Mouse (Mus musculus): ENCODE results near the gene Parvb. TPM values are rescaled to one million over a fixed set of nuclear protein-coding genes. Genes with fewer than 3 reads are reported as not detected.

Gene Parvb
- polyA plus RNA-seq, 1 experiment from 2014 or later: 5.1 TPM

GRCm38 (mm10) chr15:84311295-84312085 is 79.6 kb downstream of the Parvb start:
- no peaks in the 10 kb centered on the region for H3K36me3 ChIP-seq (ENCODE audit: control insufficient read depth, insufficient read depth, low read length)
- no peak overlapping the region for H3K27ac ChIP-seq (ENCODE audit: low read depth)
- no peak overlapping the region for H3K4me2 ChIP-seq (ENCODE audit: low read length)
- peaks cover 19% of the 10 kb centered on the region for H3K4me1 ChIP-seq (replicated peaks; ENCODE audit: control insufficient read depth, insufficient read depth, low read length)
- H3K27me3 ChIP-seq (replicated peaks; ENCODE audit: control insufficient read depth, insufficient read depth, low read length): no peaks in the 10 kb centered on the region
- H3K9me3 ChIP-seq (ENCODE audit: control insufficient read depth, low read length): no peaks in the 10 kb centered on the region
- no peak for ATAC-seq (replicated peaks; ENCODE audit: low FRiP score, low TSS enrichment, low read depth)
- WGBS: 67% methylated on average over 9 of the region's 9 CpGs
- H3K9ac ChIP-seq (ENCODE audit: low read length): no peak overlapping the region
- no peak for DNase-seq (ENCODE audit: low spot score)
- no peak overlapping the region for H3K4me3 ChIP-seq (ENCODE audit: low read depth, low read length)

GRCm38 (mm10) chr15:84312878-84313565 is 81.2 kb downstream of the Parvb start:
- no peak for DNase-seq (ENCODE audit: low spot score)
- H3K9ac ChIP-seq (ENCODE audit: low read length): no peak overlapping the region
- H3K4me2 ChIP-seq (ENCODE audit: low read length): no peak overlapping the region
- peaks cover 19% of the 10 kb centered on the region for H3K4me1 ChIP-seq (replicated peaks; ENCODE audit: control insufficient read depth, insufficient read depth, low read length)
- 58% methylated on average over 9 of the region's 10 CpGs for WGBS
- no peak overlapping the region for H3K4me3 ChIP-seq (ENCODE audit: low read depth, low read length)
- no peaks in the 10 kb centered on the region for H3K27me3 ChIP-seq (replicated peaks; ENCODE audit: control insufficient read depth, insufficient read depth, low read length)
- ATAC-seq (replicated peaks; ENCODE audit: low FRiP score, low TSS enrichment, low read depth): 0 out of 2 replicates have a peak, but pooled peaks have one; percentile 48
- no peaks in the 10 kb centered on the region for H3K9me3 ChIP-seq (ENCODE audit: control insufficient read depth, low read length)
- no peak overlapping the region for H3K27ac ChIP-seq (ENCODE audit: low read depth)
- no peaks in the 10 kb centered on the region for H3K36me3 ChIP-seq (ENCODE audit: control insufficient read depth, insufficient read depth, low read length)

- Histone ChIP-seq H3K9ac (ENCODE audit: low read length) (no peak overlapping the region), H3K4me1 (replicated peaks; ENCODE audit: control insufficient read depth, insufficient read depth, low read length) (peaks cover 19% of the 10 kb centered on the region), H3K4me3 (ENCODE audit: low read depth, low read length) (no peak overlapping the region), H3K9me3 (ENCODE audit: control insufficient read depth, low read length) (no peaks in the 10 kb centered on the region), H3K27ac (ENCODE audit: low read depth) (no peak overlapping the region), H3K36me3 (ENCODE audit: control insufficient read depth, insufficient read depth, low read length) (no peaks in the 10 kb centered on the region), H3K27me3 (replicated peaks; ENCODE audit: control insufficient read depth, insufficient read depth, low read length) (no peaks in the 10 kb centered on the region), H3K4me2 (ENCODE audit: low read length) (no peak overlapping the region)
- DNase-seq (ENCODE audit: low spot score): no peak
- WGBS: 20% methylated on average over 9 of the region's 9 CpGs
- 0 out of 2 replicates have a peak, but pooled peaks have one; percentile 24 for ATAC-seq (replicated peaks; ENCODE audit: low FRiP score, low TSS enrichment, low read depth)
Measured at GRCm38 (mm10) chr15:84313566-84313878, 81.7 kb downstream of the Parvb start.

GRCm38 (mm10) chr15:84314420-84315080 is 82.7 kb downstream of the Parvb start:
- no peak overlapping the region for H3K9ac ChIP-seq (ENCODE audit: low read length)
- ATAC-seq (replicated peaks; ENCODE audit: low FRiP score, low TSS enrichment, low read depth) (no peak), DNase-seq (ENCODE audit: low spot score) (no peak)
- H3K27ac ChIP-seq (ENCODE audit: low read depth): no peak overlapping the region
- no peaks in the 10 kb centered on the region for H3K27me3 ChIP-seq (replicated peaks; ENCODE audit: control insufficient read depth, insufficient read depth, low read length)
- no peak overlapping the region for H3K4me2 ChIP-seq (ENCODE audit: low read length)
- 52% methylated on average over 18 of the region's 18 CpGs for WGBS
- peaks cover 19% of the 10 kb centered on the region for H3K4me1 ChIP-seq (replicated peaks; ENCODE audit: control insufficient read depth, insufficient read depth, low read length)
- no peaks in the 10 kb centered on the region for H3K9me3 ChIP-seq (ENCODE audit: control insufficient read depth, low read length)
- H3K36me3 ChIP-seq (ENCODE audit: control insufficient read depth, insufficient read depth, low read length): no peaks in the 10 kb centered on the region
- H3K4me3 ChIP-seq (ENCODE audit: low read depth, low read length): no peak overlapping the region

GRCm38 (mm10) chr15:84315276-84316046 is 83.6 kb downstream of the Parvb start:
- WGBS: 29% methylated on average over 15 of the region's 15 CpGs
- H3K27ac ChIP-seq (ENCODE audit: low read depth): no peak overlapping the region

GRCm38 (mm10) chr15:84319393-84319792 is 87.5 kb downstream of the Parvb start:
- ATAC-seq (replicated peaks; ENCODE audit: low FRiP score, low TSS enrichment, low read depth): no peak
- peaks cover 9% of the 10 kb centered on the region; the same call in 1 of the 2 replicates for H3K4me1 ChIP-seq (replicated peaks; ENCODE audit: control insufficient read depth, insufficient read depth, low read length)
- no peaks in the 10 kb centered on the region for H3K36me3 ChIP-seq (ENCODE audit: control insufficient read depth, insufficient read depth, low read length)
- H3K4me3 ChIP-seq (ENCODE audit: low read depth, low read length): no peak overlapping the region
- H3K27me3 ChIP-seq (replicated peaks; ENCODE audit: control insufficient read depth, insufficient read depth, low read length): no peaks in the 10 kb centered on the region
- H3K9ac ChIP-seq (ENCODE audit: low read length): no peak overlapping the region
- no peak overlapping the region for H3K27ac ChIP-seq (ENCODE audit: low read depth)
- no peak overlapping the region for H3K4me2 ChIP-seq (ENCODE audit: low read length)
- H3K9me3 ChIP-seq (ENCODE audit: control insufficient read depth, low read length): no peaks in the 10 kb centered on the region
- WGBS: 87% methylated on average over 4 of the region's 4 CpGs
- DNase-seq (ENCODE audit: low spot score): no peak

More at GRCm38 (mm10) chr15:84315276-84316046, 83.6 kb downstream of the Parvb start:
- Histone ChIP-seq H3K4me2 (ENCODE audit: low read length) (no peak overlapping the region), H3K9me3 (ENCODE audit: control insufficient read depth, low read length) (no peaks in the 10 kb centered on the region), H3K4me1 (replicated peaks; ENCODE audit: control insufficient read depth, insufficient read depth, low read length) (peaks cover 19% of the 10 kb centered on the region), H3K36me3 (ENCODE audit: control insufficient read depth, insufficient read depth, low read length) (no peaks in the 10 kb centered on the region), H3K4me3 (ENCODE audit: low read depth, low read length) (no peak overlapping the region), H3K27me3 (replicated peaks; ENCODE audit: control insufficient read depth, insufficient read depth, low read length) (no peaks in the 10 kb centered on the region), H3K9ac (ENCODE audit: low read length) (no peak overlapping the region)
- no peak for DNase-seq (ENCODE audit: low spot score)
- ATAC-seq (replicated peaks; ENCODE audit: low FRiP score, low TSS enrichment, low read depth): no peak

- no peaks in the 10 kb centered on the region for H3K4me1 ChIP-seq (replicated peaks; ENCODE audit: control insufficient read depth, insufficient read depth, low read length)
- ATAC-seq (replicated peaks; ENCODE audit: low FRiP score, low TSS enrichment, low read depth) (no peak), DNase-seq (ENCODE audit: low spot score) (no peak)
- no peaks in the 10 kb centered on the region for H3K36me3 ChIP-seq (ENCODE audit: control insufficient read depth, insufficient read depth, low read length)
- no peak overlapping the region for H3K27ac ChIP-seq (ENCODE audit: low read depth)
- H3K4me2 ChIP-seq (ENCODE audit: low read length): no peak overlapping the region
- no peak overlapping the region for H3K9ac ChIP-seq (ENCODE audit: low read length)
- no peaks in the 10 kb centered on the region for H3K27me3 ChIP-seq (replicated peaks; ENCODE audit: control insufficient read depth, insufficient read depth, low read length)
- H3K4me3 ChIP-seq (ENCODE audit: low read depth, low read length): no peak overlapping the region
- H3K9me3 ChIP-seq (ENCODE audit: control insufficient read depth, low read length): no peaks in the 10 kb centered on the region
- 70% methylated on average over 8 of the region's 8 CpGs for WGBS
Measured at GRCm38 (mm10) chr15:84321544-84322174, 89.8 kb downstream of the Parvb start.
